Mouse (Mus musculus): ENCODE data around the gene Cdc42bpa. TPM values are rescaled to one million over a fixed set of nuclear protein-coding genes. Genes with fewer than 3 reads are reported as not detected.

Cdc42bpa gene
- polyA plus RNA-seq, 1 experiment from 2014 or later = 11.6 TPM

- no peak overlapping the region for H3K27ac ChIP-seq (ENCODE audit: poor library complexity, severe bottlenecking)
- WGBS = 48% methylated on average over 4 of the region's 4 CpGs
- ATAC-seq (ENCODE audit: insufficient number of reproducible peaks, low FRiP score) = no peak
These were observed 232.6 kb downstream of the Cdc42bpa start for GRCm38 (mm10) chr1:180192866-180193265.

GRCm38 (mm10) chr1:180193391-180193935 is 233.2 kb downstream of the Cdc42bpa start:
- Histone ChIP-seq H3K4me1 (replicated peaks) (peaks cover 44% of the 10 kb centered on the region), H3K27ac (ENCODE audit: poor library complexity, severe bottlenecking) (no peak overlapping the region), H3K4me2 (no peak overlapping the region), H3K36me3 (no peaks in the 10 kb centered on the region), H3K4me3 (no peak overlapping the region), H3K9ac (no peak overlapping the region), H3K27me3 (replicated peaks) (peaks cover 4% of the 10 kb centered on the region; the same call in 1 of the 2 replicates), H3K9me3 (replicated peaks) (no peaks in the 10 kb centered on the region)
- 69% methylated on average over 8 of the region's 8 CpGs for WGBS
- no peak for ATAC-seq (ENCODE audit: insufficient number of reproducible peaks, low FRiP score)

More at GRCm38 (mm10) chr1:180192866-180193265, 232.6 kb downstream of the Cdc42bpa start:
- peaks cover 44% of the 10 kb centered on the region for H3K4me1 ChIP-seq (replicated peaks)
- no peak overlapping the region for H3K9ac ChIP-seq
- no peaks in the 10 kb centered on the region for H3K36me3 ChIP-seq
- peaks cover 4% of the 10 kb centered on the region; the same call in 1 of the 2 replicates for H3K27me3 ChIP-seq (replicated peaks)
- no peak overlapping the region for H3K4me3 ChIP-seq
- H3K4me2 ChIP-seq = no peak overlapping the region
- 0 out of 2 replicates have a peak, but pooled peaks cover 3% of the 10 kb centered on the region for H3K9me3 ChIP-seq (replicated peaks)

- H3K36me3 ChIP-seq = no peaks in the 10 kb centered on the region
- no peak overlapping the region for H3K27ac ChIP-seq (ENCODE audit: poor library complexity, severe bottlenecking)
- H3K9ac ChIP-seq = no peak overlapping the region
- H3K27me3 ChIP-seq (replicated peaks) = peaks cover 4% of the 10 kb centered on the region; the same call in 1 of the 2 replicates
- 82% methylated on average over 9 of the region's 9 CpGs for WGBS
- peak overlapping the region; percentile 95 for H3K4me2 ChIP-seq
- H3K4me3 ChIP-seq = no peak overlapping the region
- peaks cover 41% of the 10 kb centered on the region for H3K4me1 ChIP-seq (replicated peaks)
- ATAC-seq (ENCODE audit: insufficient number of reproducible peaks, low FRiP score) = no peak
- H3K9me3 ChIP-seq (replicated peaks) = no peaks in the 10 kb centered on the region
These were observed 233.8 kb downstream of the Cdc42bpa start for GRCm38 (mm10) chr1:180194048-180194447.

- peaks cover 4% of the 10 kb centered on the region; the same call in 1 of the 2 replicates for H3K27me3 ChIP-seq (replicated peaks)
- no peaks in the 10 kb centered on the region for H3K9me3 ChIP-seq (replicated peaks)
- WGBS = 17% methylated on average over 9 of the region's 9 CpGs
- peak overlapping the region; percentile 95 for H3K4me2 ChIP-seq
- H3K4me1 ChIP-seq (replicated peaks) = peaks cover 45% of the 10 kb centered on the region
- H3K36me3 ChIP-seq = no peaks in the 10 kb centered on the region
- ATAC-seq (ENCODE audit: insufficient number of reproducible peaks, low FRiP score) = peak; percentile 41; the same call in 1 of the 2 replicates
- H3K9ac ChIP-seq = peak overlapping the region; percentile 74
- peak overlapping the region; percentile 65 for H3K27ac ChIP-seq (ENCODE audit: poor library complexity, severe bottlenecking)
- H3K4me3 ChIP-seq = peak overlapping the region; percentile 61
These were observed 234.7 kb downstream of the Cdc42bpa start for GRCm38 (mm10) chr1:180194781-180195471.

GRCm38 (mm10) chr1:180195703-180196381 is 235.6 kb downstream of the Cdc42bpa start:
- under 1% methylated on average over 57 of the region's 57 CpGs for WGBS
- ATAC-seq (ENCODE audit: insufficient number of reproducible peaks, low FRiP score) = peak; percentile 100
- Histone ChIP-seq H3K9me3 (replicated peaks) (no peaks in the 10 kb centered on the region), H3K4me2 (peak overlapping the region; percentile 95), H3K36me3 (no peaks in the 10 kb centered on the region), H3K27me3 (replicated peaks) (peaks cover 4% of the 10 kb centered on the region; the same call in 1 of the 2 replicates), H3K4me3 (peak overlapping the region; percentile 61), H3K4me1 (replicated peaks) (peaks cover 41% of the 10 kb centered on the region), H3K27ac (ENCODE audit: poor library complexity, severe bottlenecking) (peak overlapping the region; percentile 65; the same call in 1 of the 2 replicates), H3K9ac (peak overlapping the region; percentile 74)

GRCm38 (mm10) chr1:180196508-180196907 is 236.2 kb downstream of the Cdc42bpa start:
- Histone ChIP-seq H3K9me3 (replicated peaks) (no peaks in the 10 kb centered on the region), H3K36me3 (no peaks in the 10 kb centered on the region), H3K4me3 (peak overlapping the region; percentile 61), H3K4me1 (replicated peaks) (peaks cover 37% of the 10 kb centered on the region), H3K27ac (ENCODE audit: poor library complexity, severe bottlenecking) (no peak overlapping the region), H3K9ac (peak overlapping the region; percentile 37; the same call in 1 of the 2 replicates), H3K4me2 (peak overlapping the region; percentile 95), H3K27me3 (replicated peaks) (no peaks in the 10 kb centered on the region; the same call in 1 of the 2 replicates)
- ATAC-seq (ENCODE audit: insufficient number of reproducible peaks, low FRiP score) = no peak
- WGBS = 86% methylated on average over 9 of the region's 9 CpGs

- Histone ChIP-seq H3K4me3 (no peak overlapping the region), H3K4me2 (no peak overlapping the region), H3K27ac (ENCODE audit: poor library complexity, severe bottlenecking) (no peak overlapping the region), H3K9me3 (replicated peaks) (no peaks in the 10 kb centered on the region), H3K36me3 (no peaks in the 10 kb centered on the region), H3K27me3 (replicated peaks) (no peaks in the 10 kb centered on the region; the same call in 1 of the 2 replicates), H3K4me1 (replicated peaks) (peaks cover 26% of the 10 kb centered on the region), H3K9ac (no peak overlapping the region)
- WGBS = 73% methylated on average over 3 of the region's 3 CpGs
- ATAC-seq (ENCODE audit: insufficient number of reproducible peaks, low FRiP score) = no peak
These were observed 237.7 kb downstream of the Cdc42bpa start for GRCm38 (mm10) chr1:180197956-180198355.

GRCm38 (mm10) chr1:180198959-180199714 is 238.9 kb downstream of the Cdc42bpa start, which contains the start of gene Coq8a:
Coq8a (minus strand) TSS chr1:180199602.
- H3K36me3 ChIP-seq = no peaks in the 10 kb centered on the region
- H3K27ac ChIP-seq (ENCODE audit: poor library complexity, severe bottlenecking) = no peak within 1 kb of the TSS
- H3K4me1 ChIP-seq (replicated peaks) = peaks cover 22% of the 10 kb centered on the region
- H3K4me3 ChIP-seq = no peak within 1 kb of the TSS
- no peak within 1 kb of the TSS for H3K9ac ChIP-seq
- no peaks in the 10 kb centered on the region for H3K9me3 ChIP-seq (replicated peaks)
- ATAC-seq (ENCODE audit: insufficient number of reproducible peaks, low FRiP score) = no peak
- WGBS = 51% methylated on average over 4 of the region's 4 CpGs
- H3K4me2 ChIP-seq = no peak within 1 kb of the TSS
- no peaks in the 10 kb centered on the region; the same call in 1 of the 2 replicates for H3K27me3 ChIP-seq (replicated peaks)

- WGBS = 52% methylated on average over 4 of the region's 4 CpGs
- H3K4me2 ChIP-seq = no peak overlapping the region
- no peak for ATAC-seq (ENCODE audit: insufficient number of reproducible peaks, low FRiP score)
- H3K4me3 ChIP-seq = no peak overlapping the region
- no peaks in the 10 kb centered on the region for H3K27me3 ChIP-seq (replicated peaks)
- H3K36me3 ChIP-seq = no peaks in the 10 kb centered on the region
- no peaks in the 10 kb centered on the region; the same call in 1 of the 2 replicates for H3K9me3 ChIP-seq (replicated peaks)
- H3K4me1 ChIP-seq (replicated peaks) = peaks cover 17% of the 10 kb centered on the region
- no peak overlapping the region for H3K9ac ChIP-seq
- H3K27ac ChIP-seq (ENCODE audit: poor library complexity, severe bottlenecking) = no peak overlapping the region
These were observed 239.4 kb downstream of the Cdc42bpa start for GRCm38 (mm10) chr1:180199715-180200050.

GRCm38 (mm10) chr1:180200722-180201121 is 240.4 kb downstream of the Cdc42bpa start:
- 64% methylated on average over 5 of the region's 5 CpGs for WGBS
- H3K9me3 ChIP-seq (replicated peaks) = peaks cover 4% of the 10 kb centered on the region
- no peak for ATAC-seq (ENCODE audit: insufficient number of reproducible peaks, low FRiP score)

More at GRCm38 (mm10) chr1:180200722-180201121, 240.4 kb downstream of the Cdc42bpa start:
- H3K9ac ChIP-seq = no peak overlapping the region
- H3K36me3 ChIP-seq = no peaks in the 10 kb centered on the region
- no peak overlapping the region for H3K27ac ChIP-seq (ENCODE audit: poor library complexity, severe bottlenecking)
- 0 out of 2 replicates have a peak, but pooled peaks cover 12% of the 10 kb centered on the region for H3K4me1 ChIP-seq (replicated peaks)
- H3K4me2 ChIP-seq = no peak overlapping the region
- H3K4me3 ChIP-seq = no peak overlapping the region
- H3K27me3 ChIP-seq (replicated peaks) = no peaks in the 10 kb centered on the region

All from heart, embryonic 12.5 days (tissue).